Mouse (Mus musculus): Measurements from ENCODE around the gene Wdr82. TPM values are rescaled to one million over a fixed set of nuclear protein-coding genes. Genes with fewer than 3 reads are reported as not detected.

Gene Wdr82
- total and polyA plus RNA-seq, 3 experiments = 70.4 to 131 (median 100) TPM

GRCm38 (mm10) chr9:106202819-106203636 is 32.3 kb downstream of the Wdr82 start, which contains the start of gene Twf2 (continued):
- TF ChIP-seq KAT2A (IDR thresholded peaks at IDR 0.05; ENCODE audit: insufficient replicate concordance, low read length) (0 out of 2 replicates have a peak, but pooled peaks have one; percentile 41), MYC (IDR thresholded peaks at IDR 0.05; ENCODE audit: low read depth, low read length) (no peak), MXI1 (IDR thresholded peaks at IDR 0.05; ENCODE audit: low read depth, low read length) (peak; percentile 76), JUN (IDR thresholded peaks at IDR 0.05; ENCODE audit: insufficient read depth, low read depth, low read length) (no peak), IRF4 (IDR thresholded peaks at IDR 0.05; ENCODE audit: low read depth, low read length) (no peak), E2F4 (IDR thresholded peaks at IDR 0.05; ENCODE audit: insufficient replicate concordance, low read depth, low read length) (no peak), USF2 (conservative IDR thresholded peaks at IDR 0.05; ENCODE audit: low read depth, low read length) (no peak), MEF2A (IDR thresholded peaks at IDR 0.05; ENCODE audit: borderline replicate concordance, low read depth, low read length) (0 out of 2 replicates have a peak, but pooled peaks have one; percentile 20)

- H3K36me3 ChIP-seq (replicated peaks in 1 of 2; ENCODE audit: control insufficient read depth in 1 of 2, insufficient read depth in 1 of 2, low read length in 1 of 2) = peaks cover 14 to 43% of the 10 kb centered on the region in 2 experiments
- 0 out of 2 replicates have a peak overlapping the region, but pooled peaks have one; percentile 12 for H3K27ac ChIP-seq (ENCODE audit: insufficient read depth, low read depth)
- H3K9me3 ChIP-seq (replicated peaks; ENCODE audit: low read length) = no peaks in the 10 kb centered on the region
- H3K79me2 ChIP-seq (replicated peaks; ENCODE audit: control insufficient read depth, extremely low read depth, insufficient read depth, poor library complexity, severe bottlenecking) = peaks cover 7% of the 10 kb centered on the region
- dilution Hi-C loops (cut with MboI; ENCODE audit: extremely low pct_ligation_motif_present, extremely low pct_unique_long_range_greater_than_20kb, low sequenced_read_pairs) (no loop called here), in situ Hi-C loops (cut with MboI; ENCODE audit: low pct_ligation_motif_present, low pct_unique_long_range_greater_than_20kb, low sequenced_read_pairs) (no loop called here)
- peak overlapping the region; percentile 75 to 95 (median 93) for H3K4me3 ChIP-seq (replicated peaks in 1 of 3; ENCODE audit: low read depth in 2 of 3, low read length in 2 of 3, poor library complexity in 1 of 3)
- DNase-seq (ENCODE audit: extremely low read depth) = no peak
- H3K27me3 ChIP-seq (replicated peaks) = no peaks in the 10 kb centered on the region
- H3K4me1 ChIP-seq (ENCODE audit: control insufficient read depth in 1 of 2, insufficient read depth in 2 of 2) = peaks cover 25 to 62% of the 10 kb centered on the region in 2 experiments
- TF ChIP-seq NRF1 (IDR thresholded peaks at IDR 0.05; ENCODE audit: low read depth, low read length) (no peak), MXI1 (IDR thresholded peaks at IDR 0.05; ENCODE audit: low read depth, low read length) (no peak)
- peak overlapping the region; percentile 57; the same call in 1 of the 2 replicates for H3K4me2 ChIP-seq (ENCODE audit: insufficient read depth, low read depth, poor library complexity, severe bottlenecking)
- H3K9ac ChIP-seq (ENCODE audit: insufficient read depth, low read depth) = no peak overlapping the region
Observed at GRCm38 (mm10) chr9:106203990-106204851, 33.5 kb downstream of the Wdr82 start.

GRCm38 (mm10) chr9:106205713-106206290 is 35.1 kb downstream of the Wdr82 start:
- dilution Hi-C loops (cut with MboI; ENCODE audit: extremely low pct_ligation_motif_present, extremely low pct_unique_long_range_greater_than_20kb, low sequenced_read_pairs) (no loop called here), in situ Hi-C loops (cut with MboI; ENCODE audit: low pct_ligation_motif_present, low pct_unique_long_range_greater_than_20kb, low sequenced_read_pairs) (no loop called here)
- DNase-seq (ENCODE audit: extremely low read depth) = no peak
- Histone ChIP-seq H3K4me1 (ENCODE audit: control insufficient read depth in 1 of 2, insufficient read depth in 2 of 2) (peaks cover 19 to 49% of the 10 kb centered on the region in 2 experiments), H3K4me3 (replicated peaks in 1 of 3; ENCODE audit: low read depth in 2 of 3, low read length in 2 of 3, poor library complexity in 1 of 3) (no peak overlapping the region), H3K9ac (ENCODE audit: insufficient read depth, low read depth) (no peak overlapping the region), H3K79me2 (replicated peaks; ENCODE audit: control insufficient read depth, extremely low read depth, insufficient read depth, poor library complexity, severe bottlenecking) (peaks cover 7% of the 10 kb centered on the region), H3K27me3 (replicated peaks) (no peaks in the 10 kb centered on the region), H3K9me3 (replicated peaks; ENCODE audit: low read length) (no peaks in the 10 kb centered on the region), H3K27ac (ENCODE audit: insufficient read depth, low read depth) (no peak overlapping the region), H3K4me2 (ENCODE audit: insufficient read depth, low read depth, poor library complexity, severe bottlenecking) (no peak overlapping the region), H3K36me3 (replicated peaks in 1 of 2; ENCODE audit: control insufficient read depth in 1 of 2, insufficient read depth in 1 of 2, low read length in 1 of 2) (peaks cover 14 to 52% of the 10 kb centered on the region in 2 experiments)
- no peak for TF ChIP-seq ETS1 (conservative IDR thresholded peaks at IDR 0.05; ENCODE audit: low read depth, low read length)
- no peak for TF ChIP-seq ZC3H11A (IDR thresholded peaks at IDR 0.05; ENCODE audit: low read depth, low read length)
- TF ChIP-seq RAD21 (IDR thresholded peaks at IDR 0.05; ENCODE audit: low read depth, low read length) = no peak
- TF ChIP-seq CHD1 (IDR thresholded peaks at IDR 0.05; ENCODE audit: low read depth, low read length) = no peak
- no peak for TF ChIP-seq MXI1 (IDR thresholded peaks at IDR 0.05; ENCODE audit: low read depth, low read length)
- no peak for TF ChIP-seq POLR2AphosphoS2 (IDR thresholded peaks at IDR 0.05; ENCODE audit: low read depth, low read length)
- no peak for TF ChIP-seq EP300 (IDR thresholded peaks at IDR 0.05; ENCODE audit: low read length)
- TF ChIP-seq MEF2A (IDR thresholded peaks at IDR 0.05; ENCODE audit: borderline replicate concordance, low read depth, low read length) = no peak
- no peak for TF ChIP-seq USF1 (IDR thresholded peaks at IDR 0.05; ENCODE audit: low read depth, low read length)
- TF ChIP-seq KAT2A (IDR thresholded peaks at IDR 0.05; ENCODE audit: insufficient replicate concordance, low read length) = no peak
- no peak for TF ChIP-seq CHD2 (IDR thresholded peaks at IDR 0.05; ENCODE audit: low read length)
